ENCODE assay signal across 9 mouse cellular contexts in genomic region chr12:67220041-67220440, GRCm38 (mm10). TPM values are rescaled to one million over a fixed set of nuclear protein-coding genes. Genes with fewer than 3 reads are reported as not detected.
DNase-seq lines count a peak whose midpoint lies in the region; ATAC-seq and TF ChIP-seq lines count a peak whose summit lies in the region.
"Had no signal": no experiment of that assay in that cellular context is flagged by ENCODE, and none has a peak within 500 bp of the region (broad histone marks: within the 10 kb centered on the region; RNA-seq: fewer than 3 reads in every experiment).

No protein-coding gene starts in this region.

- H3K9me3 ChIP-seq in heart, embryonic 14.5 days (ENCODE audit: control insufficient read depth, low read length), result no peaks in the 10 kb centered on the region
- H3K9me3 ChIP-seq in hindbrain, postnatal 0 days (ENCODE audit: low read length), result no peaks in the 10 kb centered on the region

- no peak overlapping the region for H3K9ac ChIP-seq in heart, embryonic 14.5 days (ENCODE audit: low read length)
- H3K9ac ChIP-seq in hindbrain, postnatal 0 days (replicated peaks; ENCODE audit: low read length), result peak overlapping the region; percentile 73

- peaks cover 51% of the 10 kb centered on the region for H3K27me3 ChIP-seq in heart, embryonic 14.5 days (ENCODE audit: control insufficient read depth, insufficient read depth, low read length)
- no peaks in the 10 kb centered on the region for H3K27me3 ChIP-seq in hindbrain, postnatal 0 days (ENCODE audit: insufficient read depth, low read length)

- no peak for DNase-seq in heart, postnatal 14 days
- DNase-seq in embryo, embryonic 9.5 days (ENCODE audit: extremely low spot score), result peak; percentile 30
- peak; percentile 60 for DNase-seq in hindbrain, postnatal 0 days (ENCODE audit: low spot score)
- DNase-seq in neural tube, embryonic 10.5 days (ENCODE audit: extremely low spot score, low spot score), result peak; percentile 27
- DNase-seq in thymus, adult 18-20 months, result no peak
- DNase-seq in T-cell, adult 2 months (ENCODE audit: low spot score), result no peak

- H3K4me2 ChIP-seq in heart, embryonic 14.5 days (ENCODE audit: low read length), result peak overlapping the region; percentile 99
- H3K4me2 ChIP-seq in hindbrain, postnatal 0 days (ENCODE audit: low read depth, low read length), result peak overlapping the region; percentile 78

- H3K4me3 ChIP-seq in heart, embryonic 14.5 days (ENCODE audit: control insufficient read depth in 1 of 2, insufficient read depth in 1 of 2, low read depth in 1 of 2, low read length in 2 of 2), result peak overlapping the region in 1 of 2 experiments; percentile 57; a peak in 1 of 4 replicates
- H3K4me3 ChIP-seq in hindbrain, postnatal 0 days (ENCODE audit: low read length), result peak overlapping the region; percentile 68

- TF ChIP-seq CTCF in hindbrain, postnatal 0 days (IDR thresholded peaks at IDR 0.05; ENCODE audit: low read depth), result no peak; the same call in 1 of the 2 replicates

- H3K4me1 ChIP-seq in heart, embryonic 14.5 days (ENCODE audit: control insufficient read depth in 2 of 2, insufficient read depth in 2 of 2, low read length in 2 of 2), result peaks cover 4 to 12% of the 10 kb centered on the region in 2 experiments; a peak in 3 of 4 replicates
- H3K4me1 ChIP-seq in hindbrain, postnatal 0 days (ENCODE audit: insufficient read depth, low read length), result no peaks in the 10 kb centered on the region

- ATAC-seq in heart, embryonic 14.5 days (ENCODE audit: insufficient number of reproducible peaks, insufficient read depth, low FRiP score, low read depth), result no peak
- ATAC-seq in hindbrain, postnatal 0 days, result no peak
- no peak for ATAC-seq in activated CD4-positive, CD25-positive, alpha-beta regulatory T cell, adult 4 months

- H3K36me3 ChIP-seq in heart, embryonic 14.5 days (ENCODE audit: control insufficient read depth, insufficient read depth, low read length), result no peaks in the 10 kb centered on the region
- no peaks in the 10 kb centered on the region for H3K36me3 ChIP-seq in hindbrain, postnatal 0 days (ENCODE audit: insufficient read depth, low read length)

- WGBS in heart, embryonic 14.5 days, result 3% methylated on average over 6 of the region's 6 CpGs
- 3% methylated on average over 6 of the region's 6 CpGs for WGBS in hindbrain, postnatal 0 days

- H3K27ac ChIP-seq in heart, embryonic 14.5 days (replicated peaks in 1 of 2; ENCODE audit: control insufficient read depth in 1 of 2, insufficient read depth in 1 of 2, low read depth in 2 of 2, low read length in 2 of 2), result no peak overlapping the region
- peak overlapping the region; percentile 94 for H3K27ac ChIP-seq in hindbrain, postnatal 0 days

- intact Hi-C loops in heart, postnatal 14 days (cut with DNase I), result no loop called here

RNA-seq across cellular contexts. Expression of gene Mdga2, which starts 2.3 kb away (rescaled TPM):
- polyA plus RNA-seq in heart, embryonic 14.5 days (2014; fragmentation: Nextera tagmentation; extraction: Ambion mirVana), result 0.34 and 0.59 TPM in 2 replicates
- total RNA-seq in heart, postnatal 14 days (2021), result under 1 TPM; 0.55 to 0.98 TPM
- 33.8 and 57.3 TPM in 2 replicates for total RNA-seq in hindbrain, postnatal 0 days (2014; rRNA removed)
- polyA plus RNA-seq in hindbrain, postnatal 0 days (2015; fragmentation: Nextera tagmentation; extraction: Ambion mirVana), result 43.7 and 44.9 TPM in 2 replicates
- under 1 TPM in 1 of 2 experiments, not detected in 1; 0.33 TPM for polyA plus RNA-seq in activated CD4-positive, CD25-positive, alpha-beta regulatory T cell, adult 4 months (2017; shearing (Covaris generic))
- polyA plus RNA-seq: liver, embryonic 16.5 days had no signal

Comparison
In these comparisons a context has a peak if more than half of its experiments do, and no peak if none do; other contexts are left out.
1. DNase-seq: peak in embryo, embryonic 9.5 days (single experiment), hindbrain, postnatal 0 days (single experiment) and neural tube, embryonic 10.5 days (single experiment); none in heart, postnatal 14 days (0 of 2), thymus, adult 18-20 months (0 of 2) and T-cell, adult 2 months (single experiment).
2. RNA of gene Mdga2, which starts 2.3 kb away (polyA plus RNA-seq): 43.7 to 44.9 TPM in hindbrain, postnatal 0 days; 0.34 to 0.59 TPM in heart, embryonic 14.5 days and 0.33 TPM in activated CD4-positive, CD25-positive, alpha-beta regulatory T cell, adult 4 months; every median in the first group is over 10 times any median in the second.